Mouse (Mus musculus) stomach, postnatal 0 days (tissue): Measurements from ENCODE around the gene Tgfbi.

ENCODE experiments used
- CTCF ChIP-seq: IDR thresholded peaks from 2 replicates; pipeline ENCODE4 v1.5.1; 2016; ENCODE audit warnings: antibody characterized with exemption, low read depth, mild to moderate bottlenecking, moderate library complexity
- EP300 ChIP-seq: optimal IDR thresholded peaks from 2 replicates; pipeline ENCODE3; 2016; ENCODE audit warnings: antibody characterized with exemption

DNA sequence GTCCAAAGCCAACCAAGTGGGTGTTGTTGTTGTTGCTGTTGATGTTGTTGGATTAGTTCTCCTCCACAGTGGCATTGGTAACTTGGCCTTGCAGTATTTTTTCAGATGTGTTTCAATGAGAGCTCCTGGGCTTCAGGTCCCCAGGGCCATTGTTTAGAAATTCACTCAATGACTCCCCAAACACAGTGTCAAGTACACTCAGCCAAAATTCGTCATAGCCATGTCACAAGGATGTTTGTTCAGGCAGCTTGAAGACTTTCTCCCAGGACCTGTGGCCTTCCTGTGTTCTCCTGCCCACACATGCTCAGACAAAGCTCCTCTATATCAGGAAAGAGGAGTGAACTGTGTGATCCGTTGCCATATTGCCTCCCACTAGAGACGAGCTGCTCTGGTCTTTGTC lies 23.3 kb upstream of the Tgfbi start:
- TF ChIP-seq CTCF (no peak), EP300 (no peak)
